ENCODE assay signal across 17 mouse cellular contexts in the genomic region with DNA sequence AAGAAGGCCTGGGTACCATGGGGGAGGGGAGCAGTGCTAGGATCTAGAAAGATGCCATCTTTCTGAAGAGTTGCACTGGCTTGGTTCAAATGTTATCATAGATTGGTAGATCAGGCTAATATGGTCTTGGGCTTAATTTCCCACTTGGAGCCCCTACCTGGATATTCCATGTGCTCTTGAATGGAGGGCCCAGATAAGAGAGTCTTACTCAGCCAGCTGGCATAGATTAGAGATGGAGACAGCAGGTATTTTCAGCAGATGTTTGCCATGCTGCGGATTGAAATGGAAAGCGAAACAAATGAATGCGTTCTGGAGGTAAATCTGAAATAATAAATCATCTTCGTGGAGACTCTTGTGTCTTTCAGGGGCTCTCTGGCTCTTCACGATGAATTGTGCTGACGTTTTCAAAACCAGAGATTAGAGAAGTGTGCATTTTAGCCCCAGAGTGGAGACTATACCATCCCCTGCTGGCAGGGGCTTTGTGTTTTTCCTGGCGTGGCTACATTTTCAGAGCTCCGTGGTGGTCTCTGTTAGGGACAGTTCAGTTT. TPM values are rescaled to one million over a fixed set of nuclear protein-coding genes. Genes with fewer than 3 reads are reported as not detected.
A peak's percentile ranks its signal among the peaks of the same experiment; 100 is the strongest.
DNase-seq lines count a peak whose midpoint lies in the region; ATAC-seq and TF ChIP-seq lines count a peak whose summit lies in the region.
"Had no signal": no experiment of that assay in that cellular context is flagged by ENCODE, and none has a peak within 500 bp of the region (broad histone marks: within the 10 kb centered on the region; RNA-seq: fewer than 3 reads in every experiment).

No protein-coding gene starts in this region.

- H3K4me1 ChIP-seq in forebrain, embryonic 11.5 days (replicated peaks; ENCODE audit: control insufficient read depth, insufficient read depth, low read length), result peaks cover 6% of the 10 kb centered on the region
- H3K4me1 ChIP-seq in forebrain, embryonic 14.5 days (ENCODE audit: control insufficient read depth, insufficient read depth, low read length), result peaks cover 10% of the 10 kb centered on the region
- peaks cover 6% of the 10 kb centered on the region for H3K4me1 ChIP-seq in stomach, embryonic 15.5 days
- H3K4me1 ChIP-seq in stomach, postnatal 0 days (replicated peaks; ENCODE audit: control insufficient read depth, insufficient read depth), result 0 out of 2 replicates have a peak, but pooled peaks cover 3% of the 10 kb centered on the region
- peaks cover 92% of the 10 kb centered on the region for H3K4me1 ChIP-seq in limb, embryonic 10.5 days

- H3K27me3 ChIP-seq in forebrain, embryonic 11.5 days (ENCODE audit: control insufficient read depth, insufficient read depth, low read length), result no peaks in the 10 kb centered on the region; the same call in 1 of the 2 replicates
- 0 out of 2 replicates have a peak, but pooled peaks cover 2% of the 10 kb centered on the region for H3K27me3 ChIP-seq in forebrain, embryonic 14.5 days (replicated peaks; ENCODE audit: control insufficient read depth, insufficient read depth, low read length)
- H3K27me3 ChIP-seq in stomach, embryonic 15.5 days (replicated peaks), result no peaks in the 10 kb centered on the region
- H3K27me3 ChIP-seq in stomach, postnatal 0 days (ENCODE audit: control insufficient read depth, insufficient read depth, low read length), result no peaks in the 10 kb centered on the region
- no peaks in the 10 kb centered on the region for H3K27me3 ChIP-seq in limb, embryonic 10.5 days (ENCODE audit: low read depth, poor library complexity, severe bottlenecking)
- H3K27me3 ChIP-seq: heart, embryonic 12.5 days; hindbrain, embryonic 15.5 days; neural tube, embryonic 15.5 days had no signal

- no peak for TF ChIP-seq CTCF in stomach, postnatal 0 days (IDR thresholded peaks at IDR 0.05; ENCODE audit: low read depth)

- 61% methylated on average over 8 of the region's 8 CpGs for WGBS in forebrain, embryonic 11.5 days
- 58% methylated on average over 8 of the region's 8 CpGs for WGBS in forebrain, embryonic 14.5 days
- 57% methylated on average over 8 of the region's 8 CpGs for WGBS in stomach, embryonic 15.5 days
- WGBS in stomach, postnatal 0 days, result 46% methylated on average over 8 of the region's 8 CpGs
- 62% methylated on average over 8 of the region's 8 CpGs for WGBS in limb, embryonic 10.5 days

- peak; percentile 33 for DNase-seq in forebrain, embryonic 11.5 days (ENCODE audit: low spot score)
- no peak for DNase-seq in forebrain, embryonic 14.5 days (ENCODE audit: low spot score)
- DNase-seq in stomach, postnatal 0 days (ENCODE audit: low spot score), result no peak
- peak; percentile 31 for DNase-seq in limb, embryonic 10.5 days (ENCODE audit: low spot score)
- peak; percentile 35 for DNase-seq in naive thymus-derived CD4-positive, alpha-beta T cell, adult 2 months (ENCODE audit: low read depth)
- DNase-seq in cerebellum, adult 9-11 months, result no peak
- no peak for DNase-seq in right cerebral cortex, postnatal 14 days
- DNase-seq: cerebellum, postnatal 10 days; gastrocnemius, postnatal 36 days; kidney, adult 9 months; kidney, postnatal 4 days; lung, postnatal 14 days had no signal

- H3K27ac ChIP-seq in forebrain, embryonic 11.5 days (ENCODE audit: low read depth, low read length), result no peak overlapping the region
- H3K27ac ChIP-seq in forebrain, embryonic 14.5 days (ENCODE audit: low read depth, low read length), result no peak overlapping the region
- 0 out of 2 replicates have a peak overlapping the region, but pooled peaks have one; percentile 26 for H3K27ac ChIP-seq in stomach, embryonic 15.5 days
- no peak overlapping the region for H3K27ac ChIP-seq in stomach, postnatal 0 days (replicated peaks)
- peak overlapping the region; percentile 61 for H3K27ac ChIP-seq in limb, embryonic 10.5 days
- H3K27ac ChIP-seq: forebrain, embryonic 10.5 days; hindbrain, embryonic 15.5 days; neural tube, embryonic 15.5 days had no signal

- H3K4me3 ChIP-seq in forebrain, embryonic 11.5 days (ENCODE audit: low read depth, low read length), result no peak overlapping the region
- H3K4me3 ChIP-seq in forebrain, embryonic 14.5 days (ENCODE audit: low read depth, low read length), result no peak overlapping the region
- H3K4me3 ChIP-seq in stomach, embryonic 15.5 days (replicated peaks), result no peak overlapping the region
- no peak overlapping the region for H3K4me3 ChIP-seq in stomach, postnatal 0 days (ENCODE audit: low read depth, low read length)
- H3K4me3 ChIP-seq in limb, embryonic 10.5 days, result no peak overlapping the region
- H3K4me3 ChIP-seq: forebrain, embryonic 10.5 days; heart, embryonic 12.5 days; hindbrain, embryonic 15.5 days; neural tube, embryonic 15.5 days had no signal

- H3K36me3 ChIP-seq in forebrain, embryonic 11.5 days (ENCODE audit: control insufficient read depth, insufficient read depth, low read length), result no peaks in the 10 kb centered on the region
- no peaks in the 10 kb centered on the region for H3K36me3 ChIP-seq in forebrain, embryonic 14.5 days (ENCODE audit: control insufficient read depth, insufficient read depth, low read length)
- no peaks in the 10 kb centered on the region for H3K36me3 ChIP-seq in stomach, embryonic 15.5 days
- H3K36me3 ChIP-seq in stomach, postnatal 0 days (ENCODE audit: control insufficient read depth, insufficient read depth, low read length), result no peaks in the 10 kb centered on the region
- peaks cover 33% of the 10 kb centered on the region for H3K36me3 ChIP-seq in limb, embryonic 10.5 days
- H3K36me3 ChIP-seq: forebrain, embryonic 10.5 days; heart, embryonic 12.5 days; hindbrain, embryonic 15.5 days; neural tube, embryonic 15.5 days had no signal

- no peak for ATAC-seq in forebrain, embryonic 11.5 days (replicated peaks; ENCODE audit: low FRiP score)
- ATAC-seq in forebrain, embryonic 14.5 days, result no peak
- ATAC-seq in stomach, embryonic 15.5 days (ENCODE audit: insufficient read depth, low FRiP score, low read depth), result no peak
- ATAC-seq in stomach, postnatal 0 days (ENCODE audit: low FRiP score, low TSS enrichment), result no peak

- H3K9ac ChIP-seq in forebrain, embryonic 11.5 days (ENCODE audit: low read length), result no peak overlapping the region
- H3K9ac ChIP-seq in forebrain, embryonic 14.5 days (ENCODE audit: low read length), result no peak overlapping the region
- H3K9ac ChIP-seq in stomach, embryonic 15.5 days, result no peak overlapping the region
- no peak overlapping the region for H3K9ac ChIP-seq in stomach, postnatal 0 days (ENCODE audit: low read length)
- H3K9ac ChIP-seq: heart, embryonic 12.5 days; hindbrain, embryonic 15.5 days; neural tube, embryonic 15.5 days had no signal

- no peaks in the 10 kb centered on the region for H3K9me3 ChIP-seq in forebrain, embryonic 11.5 days (ENCODE audit: control insufficient read depth, low read length)
- H3K9me3 ChIP-seq in forebrain, embryonic 14.5 days (replicated peaks; ENCODE audit: control insufficient read depth, low read length), result no peaks in the 10 kb centered on the region
- no peaks in the 10 kb centered on the region for H3K9me3 ChIP-seq in stomach, embryonic 15.5 days
- no peaks in the 10 kb centered on the region for H3K9me3 ChIP-seq in stomach, postnatal 0 days (ENCODE audit: control insufficient read depth, low read length)
- H3K9me3 ChIP-seq in limb, embryonic 10.5 days (replicated peaks), result no peaks in the 10 kb centered on the region
- H3K9me3 ChIP-seq: forebrain, embryonic 10.5 days; heart, embryonic 12.5 days; hindbrain, embryonic 15.5 days; neural tube, embryonic 15.5 days had no signal

- H3K4me2 ChIP-seq in forebrain, embryonic 11.5 days (ENCODE audit: low read depth, low read length, severe bottlenecking), result no peak overlapping the region
- no peak overlapping the region for H3K4me2 ChIP-seq in forebrain, embryonic 14.5 days (ENCODE audit: low read length)
- no peak overlapping the region for H3K4me2 ChIP-seq in stomach, embryonic 15.5 days
- no peak overlapping the region for H3K4me2 ChIP-seq in stomach, postnatal 0 days (replicated peaks; ENCODE audit: low read depth)
- H3K4me2 ChIP-seq: heart, embryonic 12.5 days; hindbrain, embryonic 15.5 days; neural tube, embryonic 15.5 days had no signal

- TF ChIP-seq EP300 in stomach, postnatal 0 days (optimal IDR thresholded peaks at IDR 0.05), result no peak

RNA-seq across cellular contexts. Expression of a gene that starts 4.8 kb away (rescaled TPM):
- 3.6 and 4.9 TPM in 2 replicates for polyA plus RNA-seq in forebrain, embryonic 11.5 days (2014; fragmentation: Nextera tagmentation; extraction: Ambion mirVana)
- polyA plus RNA-seq in forebrain, embryonic 14.5 days (2014; fragmentation: Nextera tagmentation; extraction: Ambion mirVana), result 1.2 and 2.2 TPM in 2 replicates
- 11.6 and 12.2 TPM in 2 replicates for polyA plus RNA-seq in stomach, embryonic 15.5 days (2015; fragmentation: Nextera tagmentation; extraction: Ambion mirVana)
- polyA plus RNA-seq in stomach, postnatal 0 days (2015; fragmentation: Nextera tagmentation; extraction: Ambion mirVana), result 5.1 and 7.5 TPM in 2 replicates
- 10.0 and 17.1 TPM in 2 replicates for polyA plus RNA-seq in limb, embryonic 10.5 days (2016; fragmentation: Nextera tagmentation; extraction: Ambion mirVana)

Comparison
In these comparisons a context has a peak if more than half of its experiments do, and no peak if none do; other contexts are left out.
1. DNase-seq: peak in forebrain, embryonic 11.5 days (single experiment), limb, embryonic 10.5 days (single experiment) and naive thymus-derived CD4-positive, alpha-beta T cell, adult 2 months (single experiment); none in forebrain, embryonic 14.5 days (single experiment), stomach, postnatal 0 days (single experiment), cerebellum, adult 9-11 months (single experiment) and right cerebral cortex, postnatal 14 days (single experiment).
2. H3K27ac ChIP-seq: peak in stomach, embryonic 15.5 days (single experiment) and limb, embryonic 10.5 days (single experiment); none in forebrain, embryonic 11.5 days (single experiment), forebrain, embryonic 14.5 days (single experiment) and stomach, postnatal 0 days (single experiment).